Mouse (Mus musculus) heart, postnatal 10 days (tissue): ENCODE measurements around the gene March6. TPM values are rescaled to one million over a fixed set of nuclear protein-coding genes. Genes with fewer than 3 reads are reported as not detected.

ENCODE experiments used
- DNase-seq, 2 experiments: peaks; one replicate each; pipeline ENCODE4 v3.0.0; 2021
- intact Hi-C: fragments of 180-260 bp; cut with DNase I; formaldehyde crosslinking; loops from one replicate; pipeline ENCODE4 v1.15.1; 2025
- total RNA-seq, 2 experiments: library from RNA; stranded (reverse); gene quantifications; 2 replicates each; pipeline ENCODE4 v1.2.3; 2021

The March6 gene
- total RNA-seq, 2 experiments from 2014 or later = 100 to 109 TPM

DNA sequence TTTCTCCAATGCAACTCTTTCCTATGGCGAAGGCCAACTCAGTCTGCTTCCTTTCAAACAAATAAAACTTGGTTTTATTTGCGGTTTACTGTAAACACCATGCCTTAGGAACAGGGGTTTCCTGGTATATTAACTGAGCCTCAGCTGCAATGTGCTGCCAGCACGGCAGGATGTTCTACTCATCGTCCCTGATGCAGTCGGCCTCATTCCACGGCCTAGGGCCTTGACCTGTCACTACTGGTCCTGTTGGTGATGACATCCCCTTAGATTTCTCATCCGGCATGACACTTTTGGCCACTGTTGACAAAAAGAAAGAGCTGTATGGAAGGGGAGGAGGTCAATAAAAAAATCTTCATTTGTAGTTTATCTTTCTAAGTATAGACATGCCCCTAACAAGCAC lies 72.8 kb downstream of the March6 start:
- intact Hi-C loops = no loop called here
- DNase-seq = no peak

DNA sequence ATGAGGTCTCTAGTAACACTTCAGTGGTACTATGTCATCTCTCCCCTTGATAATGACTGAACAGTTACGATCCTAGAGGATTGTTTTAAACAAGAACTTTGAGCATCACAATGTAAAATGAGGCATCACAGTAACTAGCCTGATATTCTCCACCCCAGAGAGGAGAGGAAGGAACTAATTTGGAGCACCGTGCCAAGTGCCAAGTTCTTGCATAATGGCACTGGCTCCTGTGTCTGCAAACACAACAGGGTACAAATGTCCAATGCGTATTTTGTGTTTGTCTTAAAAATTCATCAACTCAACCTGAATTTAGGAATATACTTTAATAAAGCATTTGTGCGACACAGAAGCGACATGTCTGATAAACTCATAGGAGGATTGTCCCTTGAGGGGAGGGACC lies 74.5 kb downstream of the March6 start:
- intact Hi-C loops = no loop called here
- no peak for DNase-seq

DNA sequence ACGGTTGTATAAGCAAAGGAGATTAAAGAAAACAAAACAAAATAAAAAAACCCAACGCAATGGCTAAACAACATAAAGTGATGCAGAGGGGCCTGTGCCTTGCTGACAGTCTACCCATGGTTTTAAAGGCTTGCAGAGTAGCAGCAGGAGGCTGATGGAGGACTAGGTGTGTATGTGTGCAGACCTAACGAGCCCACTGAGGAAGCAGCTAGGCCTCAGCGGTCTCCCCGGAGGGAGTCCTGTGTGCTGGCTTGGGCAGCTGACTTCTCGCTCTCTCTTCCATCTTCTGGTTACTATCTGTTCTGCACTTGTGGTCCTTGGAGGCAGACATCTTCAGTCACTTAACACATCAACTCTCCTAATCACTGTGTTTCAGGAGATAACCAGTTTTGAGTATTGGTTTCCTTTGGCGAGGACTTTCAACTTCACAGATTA lies 76.0 kb downstream of the March6 start:
- no peak for DNase-seq
- intact Hi-C loops = loop anchor here (5.0 kb wide), 3 partner anchors 77 to 228 kb away; partner anchors contain the start of gene March6

DNA sequence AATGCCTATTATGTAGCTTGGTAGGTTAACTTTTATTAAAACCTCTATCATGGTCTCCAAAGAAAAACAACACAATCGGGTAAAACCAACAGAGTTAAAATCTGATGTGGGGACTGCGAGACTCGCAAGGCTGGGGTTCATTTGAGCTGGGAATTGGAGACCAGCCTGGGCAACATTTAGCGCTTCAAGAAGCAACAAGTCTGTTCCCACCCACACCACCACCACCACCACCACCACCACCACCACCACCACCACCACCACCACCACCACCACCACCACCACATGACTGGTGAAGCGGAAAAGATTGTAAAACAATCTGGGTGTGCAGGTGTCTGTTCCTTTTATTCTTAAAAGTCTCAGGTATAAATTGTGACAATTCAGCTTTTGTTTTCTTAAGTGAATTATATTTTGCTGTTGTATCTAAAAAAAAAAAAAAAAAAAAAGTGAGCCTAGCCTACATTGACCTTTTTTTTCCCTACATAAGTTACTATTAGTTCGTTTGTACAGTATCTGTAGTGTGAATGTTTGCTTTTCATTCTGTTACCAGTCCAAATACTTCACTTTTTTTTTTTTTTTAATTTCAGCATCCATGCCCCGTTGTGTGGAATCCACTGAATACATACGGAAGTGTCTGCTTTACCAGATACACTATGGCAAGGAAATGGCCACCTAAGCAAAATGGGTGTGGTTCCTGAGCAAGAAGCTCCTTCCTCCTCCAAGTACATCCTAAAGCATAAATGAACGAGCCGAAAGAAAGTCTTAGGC lies 76.6 kb downstream of the March6 start:
- no peak for DNase-seq
- intact Hi-C loops = loop anchor here (5.0 kb wide), 3 partner anchors 78 to 227 kb away; partner anchors contain the start of gene March6

DNA sequence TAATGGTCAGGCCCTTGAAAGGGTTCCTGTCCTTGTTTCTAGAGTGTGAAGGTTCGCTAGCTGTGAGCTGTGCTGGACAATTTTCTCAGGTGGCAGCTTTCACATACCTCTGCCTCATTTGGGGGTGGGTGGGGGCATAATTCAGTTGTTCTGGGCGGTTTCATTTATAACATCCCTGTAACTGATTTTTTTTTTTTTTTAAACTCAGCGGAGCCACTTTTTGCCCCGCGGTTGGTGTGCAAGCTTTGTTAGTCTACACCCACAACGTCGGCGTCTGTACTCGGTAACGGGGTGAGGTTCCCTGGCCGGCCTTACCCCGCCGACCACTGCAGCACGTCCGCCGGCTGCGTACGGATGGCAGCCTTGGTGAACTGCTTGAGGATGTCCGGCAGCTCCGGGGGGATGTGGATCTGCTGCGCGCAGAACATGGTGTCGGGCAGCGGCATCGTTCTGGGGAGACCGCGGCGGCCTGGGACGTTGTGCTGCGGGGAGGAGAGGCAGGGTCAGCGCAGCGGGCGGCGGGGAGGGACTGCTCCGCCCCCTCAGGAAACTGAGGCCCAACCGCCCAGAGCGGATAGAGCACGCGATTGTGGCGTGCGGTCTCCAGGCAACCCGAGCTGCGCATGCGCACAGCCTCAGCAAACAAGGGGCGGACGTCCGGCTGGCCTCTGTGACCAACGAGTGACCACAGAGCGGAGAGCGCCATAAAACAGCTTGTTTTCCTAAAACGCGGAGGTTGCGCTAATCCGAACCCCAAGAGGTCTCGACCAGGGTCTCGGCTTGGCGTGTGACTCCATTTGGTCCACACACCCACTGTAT lies 77.5 kb downstream of the March6 start, which contains the start of gene Ropn1l:
TSS of gene Ropn1l (minus strand) at position 640 of the 819 bp plus-strand sequence.
- intact Hi-C loops = loop anchor here (5.0 kb wide), 3 partner anchors 79 to 226 kb away; partner anchors contain the start of gene March6
- DNase-seq = peak; percentile 94

DNA sequence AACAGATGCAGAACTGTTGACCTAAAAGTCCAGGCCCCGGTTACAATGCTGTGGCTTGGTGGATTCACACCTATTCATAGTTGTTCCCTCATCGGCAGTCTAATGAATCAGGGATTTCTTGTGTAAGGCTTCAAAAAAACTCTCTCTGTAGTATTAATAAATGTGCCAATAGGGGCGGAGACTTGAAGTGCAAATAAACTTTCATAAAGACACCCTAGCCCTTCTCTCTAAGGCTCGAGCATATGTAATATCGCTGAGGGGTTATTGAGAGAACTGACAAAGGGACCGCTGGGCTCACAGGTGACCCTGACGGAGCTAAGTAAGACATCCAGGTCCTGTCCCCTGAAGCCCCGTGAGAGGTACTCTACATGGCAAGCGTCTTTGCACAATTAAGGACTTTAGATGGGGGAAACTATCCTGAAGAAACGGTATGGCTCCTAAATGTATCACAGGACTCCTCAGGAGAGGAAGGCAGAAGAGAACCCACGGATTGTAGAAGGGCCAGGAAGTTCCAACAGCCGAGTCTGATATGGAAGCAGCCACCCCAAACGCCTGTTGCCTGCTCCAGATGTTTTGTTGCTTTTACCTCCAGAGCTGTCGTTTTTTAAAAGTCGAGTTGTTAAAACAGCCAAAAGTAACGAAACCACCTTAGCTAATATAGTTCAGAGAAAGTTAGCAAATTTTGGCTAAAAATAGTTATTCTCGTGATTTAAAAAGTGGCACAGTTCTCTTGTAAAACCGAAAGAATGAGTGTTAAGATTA lies 78.3 kb downstream of the March6 start:
- intact Hi-C loops = loop anchor here (5.0 kb wide), 3 partner anchors 80 to 225 kb away; partner anchors contain the start of gene March6

DNA sequence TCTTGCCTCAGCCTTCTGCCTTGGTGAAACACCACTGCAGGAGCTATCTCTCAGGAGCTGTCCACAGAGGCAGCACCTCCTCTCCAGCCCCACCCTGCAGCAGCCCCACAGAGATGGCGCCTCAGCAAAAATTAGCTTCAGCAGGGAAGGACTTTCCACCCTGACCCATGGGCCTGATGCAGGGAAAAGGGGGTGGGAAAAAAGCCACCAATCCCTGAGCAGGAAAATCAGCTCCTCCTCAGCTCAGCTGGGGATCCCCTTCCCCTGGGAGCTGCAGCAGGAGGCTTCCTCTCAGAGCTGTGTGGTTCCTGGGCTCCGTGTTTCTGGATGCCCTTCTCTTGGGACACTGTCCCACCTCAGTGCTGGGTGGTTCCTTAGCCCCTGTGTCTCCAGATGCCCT lies 81.1 kb downstream of the March6 start:
- peak in 1 of 2 experiments; percentile 21 for DNase-seq
- intact Hi-C loops = loop anchor here (5.0 kb wide), 5 partner anchors 82 to 522 kb away; partner anchors contain the start of genes Ankrd33b and March6

More for the DNA sequence above, 78.3 kb downstream of the March6 start:
- no peak for DNase-seq

DNA sequence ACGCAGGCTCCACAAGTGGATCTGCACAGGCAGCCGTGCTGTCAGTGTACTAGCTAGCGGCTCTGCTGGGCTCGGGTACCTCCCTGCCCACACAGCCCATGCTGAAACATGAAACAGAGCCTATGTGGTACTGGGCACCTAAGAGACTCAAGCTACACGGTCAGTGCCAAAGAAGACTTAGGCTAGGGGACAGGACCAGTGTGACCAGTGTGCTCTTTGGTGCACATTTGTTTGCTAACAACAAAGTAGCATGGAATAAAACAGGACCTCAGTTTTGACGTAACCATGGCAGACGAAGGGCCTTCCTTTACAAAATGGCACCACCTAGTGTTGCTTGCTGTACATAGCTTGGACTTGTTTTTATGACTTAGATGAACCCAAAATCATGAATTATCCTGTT lies 83.7 kb downstream of the March6 start:
- intact Hi-C loops = loop anchor here (1.0 to 5.0 kb wide), 3 partner anchors 80 to 520 kb away; partner anchors contain the start of gene Ankrd33b

DNA sequence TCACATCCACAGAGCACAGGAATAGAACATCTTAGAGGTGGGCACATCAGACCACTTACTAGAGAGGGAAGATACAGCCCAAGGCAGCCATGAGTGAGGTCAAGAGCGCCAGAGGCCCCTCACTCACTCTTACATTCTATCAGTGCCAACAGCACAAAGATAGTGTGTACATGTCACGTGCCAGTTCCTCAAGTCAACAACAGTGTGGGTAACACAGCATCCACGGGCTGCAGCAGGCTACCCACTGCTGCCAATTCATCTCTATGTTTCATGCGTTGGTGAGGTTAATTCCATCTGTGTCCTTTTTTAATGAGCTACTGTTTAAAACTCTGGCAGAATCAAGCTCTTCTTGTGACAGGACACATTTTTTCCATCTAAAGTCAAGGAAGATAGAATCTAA lies 88.2 kb downstream of the March6 start:
- intact Hi-C loops = no loop called here
- no peak for DNase-seq

More for the DNA sequence above, 83.7 kb downstream of the March6 start:
- peak; percentile 66 to 76 for DNase-seq

DNA sequence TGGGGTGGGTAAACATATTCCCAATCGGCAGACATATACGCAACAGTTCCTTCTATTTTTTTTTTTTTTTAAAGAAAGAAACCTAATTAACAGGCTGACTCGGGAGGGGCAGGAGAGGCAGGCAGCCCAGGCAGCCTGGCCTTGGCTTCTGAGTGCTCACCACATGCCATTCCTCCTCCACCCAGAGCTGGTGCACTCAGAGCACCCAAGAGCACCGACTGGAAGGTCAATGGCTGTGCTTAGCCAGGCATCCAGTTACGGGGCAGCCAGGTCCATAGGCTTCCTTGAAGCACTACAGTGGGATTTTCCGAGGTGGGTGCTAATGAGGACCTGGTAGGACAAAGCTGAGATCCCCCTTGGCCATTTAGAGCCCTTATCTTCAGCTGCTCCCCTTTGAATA lies 88.9 kb downstream of the March6 start:
- intact Hi-C loops = no loop called here
- no peak for DNase-seq

DNA sequence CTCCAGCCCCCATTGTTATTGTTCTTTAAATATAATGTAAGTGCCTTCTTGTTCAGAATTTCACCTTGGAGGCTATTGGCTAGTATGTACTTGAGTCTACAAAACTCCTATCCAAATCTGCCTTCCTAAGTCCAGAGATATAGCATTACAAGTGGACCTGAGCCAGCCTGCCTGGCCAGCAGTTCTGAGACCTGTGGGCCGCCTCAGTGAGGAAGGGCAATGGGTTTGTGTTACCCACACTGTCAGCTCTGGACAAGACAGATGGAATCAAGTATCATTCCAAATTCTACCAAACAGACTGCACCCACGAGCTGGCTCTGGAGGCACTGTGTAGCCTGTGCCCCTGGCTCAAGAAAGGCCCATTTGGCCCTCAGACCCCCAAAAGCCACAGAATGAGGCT lies 94.0 kb downstream of the March6 start:
- no peak for DNase-seq
- intact Hi-C loops = no loop called here

DNA sequence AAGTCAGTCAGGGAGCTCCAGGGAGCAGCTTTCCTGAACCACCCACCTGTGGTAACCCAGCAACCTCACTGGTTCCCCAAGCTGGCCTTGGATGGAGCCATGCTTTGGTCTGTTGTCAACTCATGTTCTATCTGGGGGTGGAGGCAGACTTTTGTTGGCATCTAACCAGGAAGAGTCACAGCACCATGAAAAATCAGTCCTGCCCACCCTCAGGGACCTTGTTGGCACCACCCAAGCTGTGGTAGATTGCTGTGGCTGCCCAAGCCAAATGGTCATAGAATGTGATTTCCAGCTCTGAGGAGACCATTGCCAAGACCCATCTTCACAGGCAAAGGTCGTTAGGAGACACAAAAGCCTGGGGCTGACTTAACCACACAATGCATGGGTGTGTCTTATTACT lies 94.8 kb downstream of the March6 start:
- intact Hi-C loops = no loop called here
- DNase-seq = no peak

DNA sequence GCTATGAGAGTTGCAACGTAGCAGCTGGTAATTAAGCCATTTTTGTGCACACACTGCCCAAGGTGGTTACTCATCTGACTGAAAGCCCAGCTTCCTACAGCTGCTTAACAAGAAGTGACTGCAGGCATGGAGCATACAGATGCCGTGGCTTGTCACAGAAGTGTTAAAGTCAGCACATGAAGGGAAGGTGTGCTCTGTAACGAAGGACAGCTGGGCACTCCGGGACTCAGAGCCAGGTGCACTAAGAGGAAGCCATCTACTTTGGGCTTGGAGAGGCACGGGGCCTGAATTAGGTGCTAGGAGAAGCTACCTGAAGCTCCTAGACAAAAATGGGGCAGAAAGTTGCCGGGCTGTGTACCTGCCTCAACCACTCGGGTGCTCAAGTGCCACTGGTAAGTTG lies 97.1 kb downstream of the March6 start:
- intact Hi-C loops = no loop called here
- no peak for DNase-seq

DNA sequence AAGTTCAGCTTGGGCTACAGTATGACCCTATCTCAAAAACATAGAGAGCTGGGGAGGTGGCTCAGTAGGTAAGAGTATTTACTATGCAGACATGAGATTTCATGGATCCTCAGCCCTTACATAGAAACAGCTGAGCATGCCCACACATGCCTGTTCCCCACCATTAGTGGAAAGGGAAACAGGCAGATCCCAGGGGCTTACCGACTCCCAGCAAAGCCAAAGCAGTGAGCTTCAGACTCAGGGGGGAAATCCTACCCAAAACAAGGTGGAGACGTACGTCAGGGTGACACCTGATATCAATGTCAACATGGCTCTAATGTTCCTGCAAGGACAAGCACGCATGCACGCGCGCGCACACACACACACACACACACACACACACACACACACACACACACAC lies 99.0 kb downstream of the March6 start:
- no peak for DNase-seq
- intact Hi-C loops = no loop called here

DNA sequence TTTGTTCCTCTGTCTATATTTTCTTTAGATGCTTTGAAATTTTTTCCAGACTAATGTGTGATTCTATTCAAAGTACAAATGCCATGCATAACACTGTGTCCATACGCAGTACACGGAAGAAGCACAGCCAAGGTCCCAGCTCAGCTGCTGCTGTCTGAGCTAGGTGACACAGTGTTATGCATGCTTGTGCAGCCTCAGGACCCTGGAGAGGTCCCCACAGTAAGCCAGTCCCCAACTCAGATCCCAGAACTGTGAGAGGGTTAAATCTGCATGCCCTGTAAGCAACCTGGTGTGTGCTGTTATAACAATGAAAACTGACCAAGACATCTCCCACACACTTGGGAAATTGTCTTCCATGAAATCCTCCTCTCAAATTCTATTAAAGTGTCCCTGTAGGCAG lies 100.8 kb downstream of the March6 start:
- no peak for DNase-seq
- intact Hi-C loops = no loop called here

DNA sequence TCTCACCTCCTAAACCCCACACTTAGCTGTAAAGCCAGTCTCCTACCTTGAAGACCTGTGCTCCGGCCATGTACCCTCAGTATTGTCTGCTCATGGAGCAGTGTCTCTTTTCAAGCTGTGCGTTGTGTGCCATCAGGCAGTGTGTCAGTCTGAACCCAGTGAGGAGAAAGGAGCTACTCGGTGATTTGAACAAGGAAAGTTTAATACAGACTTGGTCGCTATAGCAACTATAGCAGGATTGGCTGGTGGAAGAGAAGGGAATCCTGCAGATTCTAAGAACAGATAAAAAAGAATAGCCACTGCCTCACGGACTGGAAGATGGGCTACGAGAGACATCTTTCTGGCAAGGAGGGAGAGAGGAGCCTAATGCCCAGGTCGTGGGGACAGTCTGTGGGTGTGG lies 101.4 kb downstream of the March6 start:
- intact Hi-C loops = no loop called here
- DNase-seq = no peak

DNA sequence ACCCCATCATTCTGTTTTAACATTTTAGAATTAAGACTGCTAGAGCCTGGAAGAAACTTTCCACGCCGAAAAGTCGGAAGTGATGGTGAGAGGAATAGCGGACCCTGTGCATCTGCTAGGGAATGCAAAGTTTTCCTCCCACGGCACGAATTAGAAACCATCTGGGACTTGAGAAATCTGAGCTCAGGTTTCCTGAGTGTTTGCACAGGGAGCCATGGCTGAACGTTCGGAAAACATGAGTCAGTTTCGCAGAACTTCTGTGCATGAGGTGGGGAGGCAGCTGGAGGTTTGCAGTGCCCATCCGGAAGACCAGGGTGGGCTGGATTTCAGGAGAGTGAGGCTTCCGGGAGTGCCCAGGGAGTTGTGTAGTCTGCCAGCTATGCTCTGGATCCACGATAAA lies 102.3 kb downstream of the March6 start:
- intact Hi-C loops = no loop called here
- no peak for DNase-seq

DNA sequence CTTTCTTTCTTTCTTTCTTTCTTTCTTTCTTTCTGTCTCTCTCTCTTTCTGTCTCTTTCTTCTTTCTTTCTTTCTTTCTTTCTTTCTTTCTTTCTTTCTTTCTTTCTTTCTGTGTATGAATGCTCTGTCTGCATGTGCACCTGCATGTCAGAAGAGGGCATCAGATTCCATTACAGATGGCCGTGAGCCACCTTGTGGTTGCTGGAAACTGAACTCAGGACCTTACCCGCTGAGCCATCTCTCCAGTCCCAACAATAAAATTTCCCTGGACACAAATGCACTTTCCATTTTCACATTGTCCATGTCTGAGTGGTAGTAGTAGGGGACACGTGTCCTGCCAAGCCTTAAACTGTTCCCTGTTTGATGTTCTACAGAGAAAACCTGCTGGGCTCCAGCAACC lies 103.5 kb downstream of the March6 start:
- DNase-seq = no peak
- intact Hi-C loops = no loop called here

DNA sequence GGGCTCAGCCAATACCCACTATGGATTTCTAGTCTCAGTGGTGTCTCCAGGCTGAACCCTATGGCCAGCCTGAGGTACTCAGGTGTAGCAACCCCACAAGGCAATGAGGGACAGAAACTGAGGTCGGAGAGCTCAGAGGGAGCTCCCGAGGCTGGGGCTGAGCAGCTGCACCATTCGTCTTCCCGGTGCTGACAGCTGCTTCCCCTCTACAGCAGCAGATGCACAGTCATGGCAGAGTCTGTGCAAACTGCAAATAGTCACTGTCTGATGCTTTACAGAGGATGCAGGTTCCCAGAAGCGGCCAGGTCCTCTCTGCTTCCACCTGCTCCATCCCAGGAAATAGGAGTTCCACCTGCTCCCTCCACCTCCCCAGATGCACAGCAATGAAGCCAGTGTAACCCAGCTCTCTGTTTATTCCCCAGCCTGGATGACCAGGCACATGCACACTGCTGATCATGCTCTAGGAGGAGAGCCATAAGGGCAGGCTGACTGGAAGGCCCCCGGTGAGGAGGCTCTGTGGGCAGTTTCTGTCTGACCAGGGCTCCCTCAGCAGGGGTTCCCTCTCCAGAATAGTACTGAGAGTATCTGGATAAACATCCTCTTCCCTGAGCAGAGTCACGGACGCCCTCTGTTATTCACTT lies 104.7 kb downstream of the March6 start:
- DNase-seq = no peak
- intact Hi-C loops = no loop called here
